Mouse (Mus musculus): Measurements from ENCODE around the gene Tnip1.
"Not testable (repeated sequence)": the region's sequence is repeated elsewhere in the genome, so short reads cannot be mapped to it uniquely, and the experiment has no call there.

Gene Tnip1

DNA sequence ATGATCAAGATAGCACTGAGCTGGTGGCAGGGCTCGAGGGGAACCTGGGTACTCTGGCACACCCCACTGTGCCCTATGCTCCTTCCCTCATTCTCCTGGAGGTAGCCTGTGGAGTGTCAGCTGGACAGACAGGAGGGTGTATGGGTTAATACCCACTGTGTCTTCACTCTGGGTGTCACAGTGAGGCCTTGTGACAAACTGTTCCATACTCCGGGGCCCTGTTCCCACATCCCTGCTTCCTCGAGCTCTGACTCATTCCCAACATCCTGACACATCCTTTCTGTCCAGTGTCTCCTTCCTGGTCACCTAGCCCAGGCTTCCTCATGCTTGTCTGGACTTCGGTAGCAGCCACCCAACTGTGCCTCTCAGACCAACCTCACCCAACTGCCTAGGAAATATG is 56.3 kb downstream of the Tnip1 start:
- no peak for DNase-seq

DNA sequence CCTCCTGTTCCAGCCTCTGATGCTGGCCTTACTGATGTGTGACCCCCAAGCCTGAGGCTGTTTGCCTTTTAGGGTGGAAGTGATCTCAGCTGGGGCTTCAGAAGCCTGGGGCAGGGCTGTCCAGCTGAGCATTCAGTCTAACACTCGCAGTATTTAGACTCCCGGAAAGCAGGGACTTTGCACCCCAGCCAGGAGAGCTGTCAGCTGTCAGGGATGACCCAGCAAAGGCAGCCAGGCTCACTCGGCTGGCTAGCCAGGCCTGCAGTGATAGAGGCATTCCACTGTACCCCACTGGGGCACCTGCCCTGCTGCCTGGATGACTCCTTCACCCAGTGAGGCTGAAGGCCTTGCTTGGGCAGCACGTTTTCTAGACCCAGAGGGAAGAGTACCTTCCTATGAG is 56.8 kb downstream of the Tnip1 start:
- no peak for DNase-seq

DNA sequence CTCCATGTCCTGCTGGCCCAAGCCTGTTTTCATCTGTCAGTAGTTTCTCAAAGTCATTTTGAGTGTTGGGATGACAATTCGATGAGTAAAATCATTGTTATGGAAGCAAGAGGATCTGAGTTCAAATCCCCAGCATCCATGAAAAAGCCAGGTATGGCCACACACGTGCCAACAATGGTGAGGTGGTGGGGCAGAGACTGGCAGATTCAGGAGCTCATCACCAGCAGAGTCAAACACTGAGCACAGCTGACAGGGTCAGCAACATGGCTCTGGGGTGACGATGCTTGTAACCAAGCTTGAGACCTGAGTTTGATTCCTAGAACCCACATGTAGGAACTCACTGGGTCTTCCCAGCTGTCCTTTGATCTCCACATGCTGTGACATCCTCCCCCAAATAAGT is 57.6 kb downstream of the Tnip1 start:
- DNase-seq = no peak

DNA sequence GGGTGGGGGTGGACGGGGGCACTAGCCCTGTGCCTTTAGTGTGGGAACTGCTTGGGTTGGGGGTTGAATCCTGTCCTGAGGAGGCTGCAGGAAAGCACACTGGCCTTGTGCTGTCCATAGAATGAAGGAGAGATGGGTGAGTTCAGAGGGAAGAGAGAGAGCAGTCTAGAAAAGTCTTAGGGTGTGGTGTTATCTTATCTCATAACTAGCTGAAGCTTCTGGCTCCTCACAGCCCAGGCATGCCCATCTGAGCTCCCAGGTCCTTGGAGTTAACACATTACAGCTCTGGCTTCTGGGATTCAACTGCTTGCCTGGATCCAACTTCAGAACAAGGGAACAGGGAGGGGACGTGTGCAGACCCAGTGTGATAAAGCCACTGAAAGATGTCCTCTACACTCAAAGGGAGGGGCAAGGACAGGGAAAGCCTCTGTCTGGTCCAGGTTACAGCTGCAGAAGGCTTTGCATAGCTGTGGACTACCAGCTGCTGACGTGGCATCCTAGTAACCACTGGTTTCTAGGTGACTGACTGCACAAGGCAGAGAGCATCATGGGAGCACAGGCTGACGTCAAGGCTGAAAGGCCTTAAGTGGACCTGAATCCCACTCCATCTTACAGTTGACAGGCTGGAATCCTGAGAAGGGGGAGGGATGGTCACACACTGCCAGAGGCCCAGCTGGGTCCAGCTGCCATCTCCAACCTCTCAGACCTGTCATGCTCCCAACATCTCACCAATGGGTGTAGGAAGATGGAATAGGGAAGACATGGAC is 58.6 kb downstream of the Tnip1 start:
- DNase-seq = peak; percentile 58

DNA sequence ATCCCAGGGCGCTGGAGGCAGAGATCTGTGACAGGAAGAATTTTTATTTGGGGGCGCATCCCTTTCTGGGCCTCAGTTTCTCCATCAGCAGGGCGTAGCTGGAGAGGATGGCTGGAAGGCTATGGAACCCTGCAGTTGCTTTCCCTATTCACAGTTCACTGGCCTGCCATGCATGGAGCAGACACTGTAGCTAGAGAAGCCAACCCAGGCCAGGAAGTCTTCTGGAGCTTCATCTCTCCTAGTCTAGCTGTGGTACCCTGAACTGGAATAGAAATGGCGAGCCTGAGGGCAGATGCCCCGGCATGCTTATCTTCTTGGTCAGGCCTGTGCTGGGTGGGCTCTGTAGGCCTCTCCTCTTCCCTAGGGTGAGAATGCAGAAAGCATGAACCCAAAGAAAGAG is 59.4 kb downstream of the Tnip1 start:
- no peak for DNase-seq

DNA sequence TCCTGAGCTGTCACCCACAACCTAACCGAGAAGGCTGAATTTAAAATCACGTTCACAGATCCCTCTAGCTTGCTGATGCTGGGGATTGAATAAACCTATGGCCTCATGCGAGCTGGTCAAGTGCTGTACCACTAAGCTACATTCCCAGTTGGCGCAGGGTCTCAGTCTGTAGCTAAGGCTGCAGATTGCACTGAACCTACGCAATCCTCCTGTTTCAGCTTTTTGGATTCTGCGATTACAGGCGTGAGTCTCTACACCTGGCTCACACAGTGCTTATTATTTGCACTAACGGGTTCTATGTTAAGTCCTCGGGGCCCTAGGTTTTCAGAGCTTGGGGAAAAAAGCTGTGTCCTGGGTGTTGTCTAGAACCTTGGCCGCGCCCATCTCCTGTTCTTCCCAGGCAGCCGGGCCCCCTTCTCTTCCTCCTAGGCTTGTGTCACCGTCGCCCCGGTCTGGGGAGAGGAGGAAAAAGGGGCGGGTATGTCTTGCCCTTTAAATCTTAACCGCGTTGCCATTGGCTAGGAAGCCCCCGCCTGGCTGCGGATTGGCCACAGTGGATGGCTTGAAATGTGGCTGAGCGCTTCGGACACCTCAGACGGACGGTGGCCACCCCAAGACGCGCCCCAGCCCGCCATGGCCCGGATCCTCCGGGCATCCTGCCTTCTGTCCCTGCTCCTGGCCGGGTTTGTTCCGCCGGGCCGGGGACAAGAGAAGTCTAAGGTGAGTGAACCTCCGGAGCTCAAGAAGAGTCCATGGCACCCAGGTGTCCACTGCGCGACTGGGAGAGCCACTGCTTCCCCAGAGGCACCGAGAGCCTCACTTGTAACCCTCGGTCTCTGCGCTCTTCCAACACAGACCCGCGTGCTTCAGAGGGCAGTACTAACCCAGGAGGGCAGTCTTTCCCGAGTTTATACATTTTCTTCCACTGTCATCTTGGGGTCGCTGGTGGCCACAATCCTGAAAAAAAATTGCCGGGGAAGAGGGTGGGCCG is 60.1 kb downstream of the Tnip1 start, which contains the start of gene Gpx3:
Gpx3 (plus strand) TSS at position 121 of the 991 bp plus-strand sequence.
- DNase-seq = peak; percentile 86

DNA sequence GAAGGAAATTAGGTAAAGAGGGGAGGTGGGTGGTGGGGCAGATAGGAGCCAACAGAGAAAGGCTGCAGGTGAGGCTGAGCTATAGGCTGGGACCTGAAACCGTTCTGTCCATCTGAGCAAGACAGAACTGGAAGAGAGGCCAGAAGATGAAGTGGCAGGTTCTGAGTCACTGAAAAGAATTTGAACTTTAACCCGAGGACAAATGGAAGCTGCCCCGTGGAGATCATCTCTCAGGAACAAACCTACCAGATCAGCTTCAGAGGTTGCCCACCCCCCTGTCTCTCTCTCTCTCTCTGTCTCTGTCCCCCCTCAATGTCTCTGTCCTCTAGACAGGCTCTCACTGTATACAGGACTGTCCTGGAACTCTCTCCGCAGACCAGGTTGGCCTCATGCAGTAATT is 63.1 kb downstream of the Tnip1 start:
- no peak for DNase-seq

DNA sequence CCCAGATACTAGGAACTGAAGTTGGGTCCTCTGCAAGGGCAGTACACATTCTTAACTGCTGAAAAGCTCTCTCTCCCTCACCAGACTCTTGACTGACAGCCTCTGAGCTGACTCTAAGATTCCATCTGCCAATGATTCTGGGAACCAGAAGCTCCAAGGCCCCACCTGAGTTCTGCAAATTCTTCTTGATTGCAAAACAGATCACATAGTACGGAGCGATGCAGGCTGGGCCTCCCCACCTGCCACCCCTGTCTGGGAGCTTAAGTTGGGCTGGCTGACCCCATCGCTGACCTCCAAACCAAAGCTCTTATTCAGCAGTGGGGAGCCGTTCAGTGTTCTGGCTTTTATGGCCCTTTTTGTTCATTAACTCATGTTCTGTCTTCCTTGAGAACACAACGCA is 65.2 kb downstream of the Tnip1 start:
- no peak for DNase-seq

DNA sequence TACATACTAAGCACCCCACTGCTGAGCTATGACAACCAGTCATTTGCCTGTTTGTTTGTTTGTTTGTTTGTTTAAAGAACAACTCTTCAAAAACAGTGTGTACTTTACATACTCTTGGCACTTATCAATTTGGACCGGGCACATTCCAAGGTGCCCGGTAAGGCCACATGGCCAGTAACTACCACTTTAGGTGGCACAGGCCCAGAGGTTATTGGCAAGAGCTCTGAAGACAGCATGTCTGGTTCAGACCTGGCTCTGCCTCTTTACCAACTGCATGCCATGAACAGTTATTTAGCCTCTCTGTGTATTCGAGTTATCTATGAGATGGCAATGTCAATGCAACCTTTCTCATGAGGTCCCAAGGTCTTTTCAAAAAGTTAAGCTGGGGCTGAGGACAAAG is 66.1 kb downstream of the Tnip1 start:
- not testable (repeated sequence) for DNase-seq

DNA sequence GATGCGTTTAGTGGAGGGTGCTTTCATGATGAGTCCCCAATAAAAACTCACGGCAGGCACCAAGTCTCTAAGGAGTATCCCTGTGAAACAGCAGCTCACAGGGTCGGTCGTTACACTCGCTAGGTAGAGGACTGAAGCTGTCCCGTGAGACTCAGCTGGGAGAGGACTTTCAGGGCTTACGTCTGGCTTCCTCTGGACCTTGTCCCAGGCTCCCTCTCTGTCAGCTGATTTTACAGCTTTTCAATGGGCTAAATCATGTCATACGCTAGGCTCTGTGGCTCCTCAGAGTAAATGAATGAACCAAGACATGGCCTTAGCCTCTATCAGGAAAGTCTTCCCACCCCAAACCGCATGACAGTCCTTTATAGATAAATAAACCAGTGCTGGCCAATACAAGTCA is 68.1 kb downstream of the Tnip1 start:
- DNase-seq = no peak

DNA sequence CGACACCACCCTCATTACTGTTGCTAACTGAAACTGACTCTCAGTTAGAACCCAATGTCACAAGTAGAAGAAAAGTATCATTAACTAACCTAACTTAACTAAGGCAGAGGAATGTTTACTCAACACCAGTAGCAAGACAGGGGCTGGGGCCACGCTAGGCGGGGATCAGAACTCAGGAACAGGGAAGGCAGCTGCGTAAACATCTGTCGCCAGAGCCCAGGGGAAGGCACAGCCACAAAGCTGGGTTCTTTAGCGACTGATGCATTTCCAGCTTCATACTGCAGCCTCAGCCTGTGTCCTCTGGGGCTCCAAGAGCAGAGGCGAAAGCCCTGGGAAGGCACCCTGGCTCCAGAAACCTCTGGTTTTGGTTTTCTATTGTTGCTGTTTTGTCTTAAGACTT is 70.6 kb downstream of the Tnip1 start:
- no peak for DNase-seq

DNA sequence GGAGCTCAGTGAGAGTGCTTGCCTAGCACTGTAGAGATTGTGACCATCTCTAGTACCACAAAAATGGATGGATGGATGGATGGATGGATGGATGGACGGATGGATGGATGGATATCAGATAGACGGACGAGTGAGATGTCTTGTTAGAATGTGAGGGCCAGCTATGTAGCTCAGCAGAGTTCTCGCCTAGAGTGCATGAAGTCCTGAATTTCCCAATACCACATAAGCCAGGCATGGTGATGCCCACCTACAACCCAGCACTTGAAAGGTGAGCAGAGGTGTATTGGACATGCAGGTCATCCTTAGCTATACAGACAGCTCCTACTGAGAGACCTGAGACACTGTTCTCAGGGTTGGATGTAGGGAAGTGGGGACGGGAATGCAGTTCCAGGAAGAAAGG is 71.4 kb downstream of the Tnip1 start:
- no peak for DNase-seq

DNA sequence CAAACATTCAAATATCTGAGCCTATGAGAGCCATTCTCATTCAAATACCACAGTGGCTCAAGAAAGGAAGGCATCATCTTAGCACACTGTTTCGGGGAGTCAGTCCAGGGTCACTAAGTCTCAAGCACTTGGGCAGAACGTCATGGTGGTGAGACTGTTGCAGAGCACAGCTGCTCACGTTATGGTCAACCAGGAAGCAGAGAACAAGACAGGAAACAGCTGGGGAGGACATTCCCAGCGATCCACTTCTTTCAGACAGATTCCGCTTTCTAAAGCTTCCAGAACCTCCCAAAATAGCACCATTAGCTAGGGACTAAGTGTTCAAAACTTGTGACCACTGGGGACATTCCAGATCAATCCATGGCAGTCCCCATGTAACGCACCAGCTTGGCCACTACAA is 74.8 kb downstream of the Tnip1 start:
- DNase-seq = no peak

DNA sequence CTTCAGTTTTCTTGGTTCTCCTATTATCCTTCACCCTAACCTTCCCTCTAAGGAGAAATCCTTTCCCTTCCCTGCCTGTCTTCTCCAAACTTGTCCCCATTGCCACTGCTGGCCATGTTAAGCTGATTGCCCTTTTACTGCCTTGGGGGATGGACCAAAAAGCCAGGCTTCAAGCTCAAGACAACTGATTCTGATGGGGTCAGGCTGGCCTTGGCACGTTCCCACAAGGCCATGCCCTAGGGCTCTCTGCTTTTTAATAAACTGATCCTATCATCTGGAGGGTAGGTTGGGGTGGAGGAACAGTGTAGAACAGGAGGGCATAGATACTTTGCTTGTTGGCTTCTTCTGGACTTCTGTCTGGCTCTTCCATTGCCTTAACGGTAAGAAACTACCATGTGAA is 77.3 kb downstream of the Tnip1 start:
- DNase-seq = no peak

DNA sequence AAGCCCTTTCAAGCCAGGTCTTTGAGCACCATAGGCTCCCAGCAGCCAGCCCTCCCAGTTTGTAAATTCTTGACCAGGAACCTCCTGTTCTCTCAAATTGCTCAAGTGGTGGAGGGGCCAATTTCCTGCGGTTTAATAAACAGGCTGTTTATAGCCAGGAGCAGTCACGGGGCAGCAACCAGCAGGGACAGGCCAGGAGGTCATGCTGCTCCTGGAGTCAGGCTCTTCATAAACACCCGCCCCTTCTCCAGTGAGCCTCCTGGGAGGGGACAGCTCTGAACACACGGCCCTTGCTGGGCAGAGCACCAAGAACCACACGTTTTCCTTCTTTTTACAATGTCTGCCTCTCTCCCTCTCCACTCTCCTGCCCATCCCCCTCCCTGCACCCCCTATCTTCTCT is 77.8 kb downstream of the Tnip1 start:
- no peak for DNase-seq

DNA sequence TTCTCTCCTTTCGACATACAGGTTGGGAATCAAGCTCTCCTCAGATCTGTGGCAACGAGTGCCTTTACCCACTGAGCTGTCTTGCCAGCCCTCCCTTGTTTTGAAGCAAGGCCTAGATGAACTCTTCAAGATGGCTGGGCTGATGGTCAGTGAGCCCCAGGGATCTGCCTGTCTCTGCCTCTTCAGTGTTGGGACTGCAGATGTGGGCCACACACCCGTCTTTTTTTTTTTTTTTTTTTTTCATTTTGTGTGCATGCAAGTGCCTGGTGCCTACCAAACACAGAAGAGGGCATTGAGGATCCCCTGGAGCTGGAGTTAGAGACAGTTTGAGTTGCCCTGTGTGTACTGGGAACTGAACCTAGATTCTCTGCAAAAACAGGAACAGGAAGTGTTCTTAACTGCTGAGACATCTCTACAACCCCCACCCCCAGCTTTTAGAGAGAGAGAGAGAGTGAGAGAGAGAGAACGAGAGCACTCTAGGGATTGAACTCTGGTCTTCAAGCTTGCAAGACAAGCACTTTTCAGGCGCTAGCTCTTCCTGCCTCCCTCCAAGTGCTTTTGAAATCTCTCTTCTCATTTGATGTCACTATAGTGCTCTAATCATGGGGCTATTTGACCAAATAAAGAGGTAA is 78.4 kb downstream of the Tnip1 start:
- DNase-seq = no peak

DNA sequence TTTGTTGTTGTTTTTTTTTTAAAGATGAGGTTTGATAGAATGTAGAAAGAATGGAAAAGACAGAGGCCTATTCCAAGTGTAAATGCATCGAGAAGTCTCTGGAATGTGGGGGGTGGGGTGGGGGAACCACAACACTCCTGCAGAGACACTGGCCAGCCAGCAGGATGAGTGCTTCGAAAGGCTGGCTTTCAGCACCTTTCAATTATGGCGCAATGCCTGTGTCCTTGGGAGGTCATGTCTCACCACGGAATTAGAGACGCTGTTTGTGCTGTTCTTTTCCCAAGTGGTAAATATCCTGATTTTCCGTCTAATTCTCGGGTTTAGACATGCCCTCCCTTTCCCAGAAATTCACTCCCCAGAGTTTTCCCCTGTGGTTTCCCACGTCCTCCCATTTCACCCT is 80.0 kb downstream of the Tnip1 start:
- no peak for DNase-seq

DNA sequence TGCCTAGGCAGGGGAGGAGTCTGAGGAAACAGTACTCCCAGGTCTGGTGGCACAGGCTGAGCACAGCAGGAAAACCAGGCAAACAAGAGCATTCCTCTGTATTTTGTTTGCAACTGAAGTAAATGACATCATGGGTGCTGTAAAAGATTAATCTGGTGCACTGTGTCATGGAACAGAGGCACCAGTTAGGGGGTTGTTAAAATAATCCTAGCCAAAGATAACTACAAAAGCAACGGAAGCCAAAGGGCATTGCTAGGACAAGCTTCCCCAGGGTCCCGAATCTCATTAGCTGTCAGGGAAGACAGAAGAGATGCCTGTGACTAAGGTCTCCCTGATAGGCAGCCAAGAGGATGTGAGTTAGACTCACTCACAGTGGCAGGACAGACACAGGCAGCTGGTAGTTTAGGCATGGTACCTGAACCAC is 81.7 kb downstream of the Tnip1 start:
- DNase-seq = no peak

DNA sequence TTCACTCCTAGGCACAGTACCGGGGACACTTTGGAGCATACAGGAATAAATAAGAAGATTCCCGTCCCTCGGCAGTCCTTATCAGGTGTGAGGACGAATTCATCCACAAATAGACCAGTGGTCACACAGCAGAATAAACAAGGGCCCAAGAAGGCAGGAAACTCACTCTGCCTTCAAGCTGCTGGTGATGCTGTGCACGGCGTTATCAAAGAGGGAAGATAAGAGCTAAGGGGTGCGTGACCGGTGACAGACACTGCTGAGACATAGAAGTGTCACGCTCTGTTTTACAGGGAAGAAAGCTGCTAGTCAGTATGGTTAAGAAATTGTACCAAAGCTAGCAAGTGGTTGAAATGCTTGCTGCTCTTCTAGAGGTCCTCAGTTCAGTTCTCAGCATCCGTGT is 82.8 kb downstream of the Tnip1 start:
- DNase-seq = no peak

DNA sequence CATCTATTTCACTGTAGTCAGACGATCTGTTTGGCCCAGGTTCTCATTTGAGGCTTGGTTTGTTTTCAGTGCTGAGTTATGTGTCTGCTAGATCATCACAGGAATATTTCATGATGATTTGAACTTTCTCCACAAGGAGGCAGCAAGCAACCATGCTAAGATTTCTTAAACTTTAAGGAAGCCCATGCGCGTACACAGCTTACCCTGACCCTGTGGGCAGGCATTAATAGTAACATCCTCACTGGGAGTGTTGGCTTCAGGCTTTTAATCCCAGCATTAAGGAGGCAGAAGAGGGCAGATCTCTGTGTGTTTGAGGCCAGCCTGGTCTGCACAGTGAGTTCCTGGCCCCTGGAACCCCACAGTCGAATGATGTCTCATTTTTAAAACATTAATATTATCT is 83.3 kb downstream of the Tnip1 start:
- DNase-seq = peak; percentile 75

DNA sequence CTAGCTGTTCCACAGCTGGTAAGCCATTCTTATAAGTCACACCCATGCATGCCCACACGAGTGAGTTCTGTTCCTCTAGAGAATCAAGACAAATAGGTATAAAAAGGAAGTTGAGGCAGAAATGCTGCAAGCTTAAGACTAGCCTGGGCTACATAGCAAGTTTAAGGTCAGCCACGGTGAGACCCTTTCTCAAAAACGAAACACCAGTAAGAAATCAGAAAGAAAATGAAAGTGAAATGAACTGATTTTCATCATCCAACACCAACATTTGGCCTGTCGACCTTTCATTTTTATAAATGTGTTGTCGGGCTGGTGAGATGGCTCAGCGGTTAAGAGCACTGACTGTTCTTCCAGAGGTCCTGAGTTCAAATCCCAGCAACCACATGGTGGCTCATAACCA is 83.8 kb downstream of the Tnip1 start:
- no peak for DNase-seq

DNA sequence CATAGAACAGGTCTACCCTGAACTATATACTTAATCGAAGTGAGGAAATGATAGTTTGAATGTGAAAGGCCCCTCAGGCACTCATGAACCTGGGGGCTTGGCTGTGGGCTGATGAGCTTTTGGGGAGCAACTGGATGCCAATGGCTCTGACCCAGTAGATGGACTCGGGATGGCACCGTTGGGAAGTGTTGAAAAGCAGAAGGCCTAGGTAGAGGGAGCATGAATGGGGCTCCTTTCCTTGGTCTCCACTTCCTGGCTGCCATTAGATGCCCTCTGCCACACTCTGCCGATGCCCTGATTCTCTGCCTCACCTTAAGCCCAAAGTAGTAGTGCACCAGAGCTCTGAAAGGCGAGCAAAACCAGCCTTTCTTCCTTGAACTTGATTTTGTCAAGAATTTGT is 86.7 kb downstream of the Tnip1 start:
- no peak for DNase-seq

DNA sequence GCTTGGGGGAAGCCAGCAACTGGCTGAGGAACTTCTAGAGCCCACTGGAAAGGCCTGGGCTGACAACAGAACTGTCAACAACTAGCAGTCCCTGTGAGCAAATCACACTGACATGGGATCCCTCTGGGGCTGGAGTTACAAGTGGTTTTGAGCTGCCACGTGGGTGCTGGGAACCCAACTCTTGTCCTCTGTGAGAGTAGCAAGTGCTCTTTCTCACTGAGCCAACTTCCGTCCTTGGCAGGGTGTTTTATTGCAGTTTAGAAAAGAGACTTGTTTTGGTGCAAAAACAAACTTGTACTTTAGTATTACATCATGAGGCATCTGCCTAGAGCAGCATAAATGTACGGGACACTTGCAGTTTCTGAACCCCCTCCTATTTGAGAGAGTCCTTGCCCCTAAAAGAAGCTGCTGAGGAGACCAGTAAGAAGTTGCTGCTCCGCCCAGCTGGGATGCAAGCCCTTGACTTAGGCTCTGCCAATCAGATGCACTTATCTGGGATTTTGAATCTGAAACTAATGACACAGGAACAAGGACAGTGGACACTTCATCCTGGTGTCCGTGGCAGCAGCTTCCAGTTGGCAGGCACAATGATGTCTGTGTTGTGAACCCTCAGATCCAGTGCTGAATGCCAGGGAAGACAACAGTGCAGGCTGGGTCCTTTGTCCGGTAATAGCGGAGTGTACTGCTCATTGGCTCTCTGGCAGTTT is 90.7 kb downstream of the Tnip1 start:
- no peak for DNase-seq

All from retina, postnatal 1 day (tissue).